ENCODE assay signal across 8 mouse cellular contexts in genomic region chr17:29355841-29356478, GRCm38 (mm10). TPM values are rescaled to one million over a fixed set of nuclear protein-coding genes. Genes with fewer than 3 reads are reported as not detected.
A peak's percentile ranks its signal among the peaks of the same experiment; 100 is the strongest.
DNase-seq lines count a peak whose midpoint lies in the region; ATAC-seq and TF ChIP-seq lines count a peak whose summit lies in the region.

No protein-coding gene starts in this region.

- WGBS in heart, embryonic 11.5 days (ENCODE audit: insufficient replicate concordance): 11% methylated on average over 17 of the region's 17 CpGs
- 5% methylated on average over 17 of the region's 17 CpGs for WGBS in lung, postnatal 0 days

- peak overlapping the region; percentile 73 for H3K4me2 ChIP-seq in heart, embryonic 11.5 days
- peak overlapping the region; percentile 48 for H3K4me2 ChIP-seq in lung, postnatal 0 days (replicated peaks; ENCODE audit: low read depth, low read length)

- H3K4me1 ChIP-seq in cortical plate, adult 2 months (ENCODE audit: control insufficient read depth, insufficient read depth, low read length): peaks cover 5% of the 10 kb centered on the region
- peaks cover 24% of the 10 kb centered on the region for H3K4me1 ChIP-seq in heart, embryonic 11.5 days (ENCODE audit: control insufficient read depth, insufficient read depth, low read length)
- H3K4me1 ChIP-seq in lung, postnatal 0 days (ENCODE audit: insufficient read depth, low read depth, low read length): peaks cover 14% of the 10 kb centered on the region; the same call in 1 of the 2 replicates

- no peak for ATAC-seq in cerebellum, adult (ENCODE audit: insufficient number of reproducible peaks, low FRiP score, low TSS enrichment)
- peak; percentile 56 for ATAC-seq in heart, embryonic 11.5 days (replicated peaks; ENCODE audit: insufficient number of reproducible peaks, low FRiP score, low TSS enrichment)
- peak; percentile 80 for ATAC-seq in lung, postnatal 0 days

- no peak for TF ChIP-seq POLR2A in cortical plate, adult 2 months (IDR thresholded peaks at IDR 0.05; ENCODE audit: extremely low read depth, insufficient read depth, low read length)

- TF ChIP-seq EP300 in lung, postnatal 0 days (IDR thresholded peaks at IDR 0.05): peak; percentile 82

- H3K4me3 ChIP-seq in cortical plate, adult 2 months (ENCODE audit: insufficient read depth, low read length): peak overlapping the region; percentile 49
- peak overlapping the region; percentile 38 for H3K4me3 ChIP-seq in heart, embryonic 11.5 days (ENCODE audit: low read depth, low read length)
- H3K4me3 ChIP-seq in lung, postnatal 0 days (ENCODE audit: low read depth, low read length): no peak overlapping the region

- H3K36me3 ChIP-seq in heart, embryonic 11.5 days (ENCODE audit: control insufficient read depth, insufficient read depth, low read length): no peaks in the 10 kb centered on the region
- H3K36me3 ChIP-seq in lung, postnatal 0 days (ENCODE audit: insufficient read depth, low read length): no peaks in the 10 kb centered on the region

- TF ChIP-seq CTCF in cortical plate, adult 2 months (IDR thresholded peaks at IDR 0.05; ENCODE audit: extremely low read depth, insufficient read depth, low read length): no peak
- no peak for TF ChIP-seq CTCF in lung, postnatal 0 days (IDR thresholded peaks at IDR 0.05)

- H3K27ac ChIP-seq in cortical plate, adult 2 months (ENCODE audit: insufficient read depth, low read length): peak overlapping the region; percentile 72
- peak overlapping the region; percentile 98 for H3K27ac ChIP-seq in heart, embryonic 11.5 days (ENCODE audit: low read depth, low read length)
- H3K27ac ChIP-seq in lung, postnatal 0 days (ENCODE audit: low read length): peak overlapping the region; percentile 89

- no peaks in the 10 kb centered on the region for H3K9me3 ChIP-seq in heart, embryonic 11.5 days (replicated peaks; ENCODE audit: control insufficient read depth, low read length)
- H3K9me3 ChIP-seq in lung, postnatal 0 days (ENCODE audit: low read length): no peaks in the 10 kb centered on the region

- H3K27me3 ChIP-seq in heart, embryonic 11.5 days (ENCODE audit: control insufficient read depth, insufficient read depth, low read length): no peaks in the 10 kb centered on the region
- no peaks in the 10 kb centered on the region for H3K27me3 ChIP-seq in lung, postnatal 0 days (replicated peaks; ENCODE audit: insufficient read depth, low read length)

- peak; percentile 87 to 90 for DNase-seq in cerebellum, postnatal 10 days
- peak; percentile 85 for DNase-seq in kidney, adult 9 months
- DNase-seq in lung, postnatal 0 days (ENCODE audit: low spot score): peak; percentile 84
- DNase-seq in retina, postnatal 1 day: peak; percentile 85
- DNase-seq in thymus, postnatal 10 days (ENCODE audit: low spot score in 2 of 2): no peak

- H3K9ac ChIP-seq in heart, embryonic 11.5 days (ENCODE audit: low read depth, low read length): peak overlapping the region; percentile 72
- 0 out of 2 replicates have a peak overlapping the region, but pooled peaks have one; percentile 2 for H3K9ac ChIP-seq in lung, postnatal 0 days (replicated peaks; ENCODE audit: low read depth)

RNA-seq across cellular contexts. Expression of gene Fgd2, which starts 4.8 kb away (rescaled TPM):
- polyA plus RNA-seq in cortical plate, adult 2 months (2012; rRNA removed): 16.8 and 17.0 TPM in 2 replicates
- 1.2 and 2.3 TPM in 2 replicates for polyA plus RNA-seq in heart, embryonic 11.5 days (2014; fragmentation: Nextera tagmentation; extraction: Ambion mirVana)
- polyA plus RNA-seq in lung, postnatal 0 days (2015; fragmentation: Nextera tagmentation; extraction: Ambion mirVana): 11.9 and 14.2 TPM in 2 replicates

RNA-seq across cellular contexts. Expression of gene Mtch1, which starts 8.2 kb away (rescaled TPM):
- 586 and 591 TPM in 2 replicates for polyA plus RNA-seq in cortical plate, adult 2 months (2012; rRNA removed)
- polyA plus RNA-seq in heart, embryonic 11.5 days (2014; fragmentation: Nextera tagmentation; extraction: Ambion mirVana): 266 and 306 TPM in 2 replicates
- polyA plus RNA-seq in lung, postnatal 0 days (2015; fragmentation: Nextera tagmentation; extraction: Ambion mirVana): 342 and 350 TPM in 2 replicates

RNA-seq across cellular contexts. Expression of gene Pi16, which starts 38.5 kb away (rescaled TPM):
- 0.36 and 0.67 TPM in 2 replicates for polyA plus RNA-seq in cortical plate, adult 2 months (2012; rRNA removed)
- 0.55 and 1.7 TPM in 2 replicates for polyA plus RNA-seq in heart, embryonic 11.5 days (2014; fragmentation: Nextera tagmentation; extraction: Ambion mirVana)
- polyA plus RNA-seq in lung, postnatal 0 days (2015; fragmentation: Nextera tagmentation; extraction: Ambion mirVana): 2.2 and 2.8 TPM in 2 replicates

Comparison
In these comparisons a context has a peak if more than half of its experiments do, and no peak if none do; other contexts are left out.
1. DNase-seq: peak in cerebellum, postnatal 10 days (2 of 2), kidney, adult 9 months (single experiment), lung, postnatal 0 days (single experiment) and retina, postnatal 1 day (single experiment); none in thymus, postnatal 10 days (0 of 2).
2. Peak in every context shown above with its lines, with median percentiles within 50 percentile points of each other: H3K27ac ChIP-seq.